Comparison of ENCODE assay signal across 23 mouse cellular contexts in the genomic region with DNA sequence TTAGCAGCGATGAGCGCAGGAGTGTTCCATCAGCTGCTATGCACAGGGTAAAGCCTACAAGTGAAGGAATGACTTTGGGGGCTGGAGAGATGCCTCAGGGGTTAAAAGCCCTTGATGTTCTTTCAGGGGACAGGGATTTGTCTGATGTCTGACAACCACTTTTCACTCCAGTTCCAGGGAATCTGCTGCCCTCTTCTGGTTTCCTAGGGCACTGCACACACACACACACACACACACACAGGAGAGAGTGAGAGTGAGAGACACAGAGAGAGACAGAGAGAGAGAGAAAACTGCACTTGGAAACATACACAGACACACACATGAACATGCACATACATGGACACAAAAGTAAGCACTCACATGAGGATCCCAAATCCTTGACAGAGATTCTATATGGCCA. TPM values are rescaled to one million over a fixed set of nuclear protein-coding genes. Genes with fewer than 3 reads are reported as not detected.
DNase-seq lines count a peak whose midpoint lies in the region; ATAC-seq and TF ChIP-seq lines count a peak whose summit lies in the region.
"Had no signal": no experiment of that assay in that cellular context is flagged by ENCODE, and none has a peak within 500 bp of the region (broad histone marks: within the 10 kb centered on the region; RNA-seq: fewer than 3 reads in every experiment).

No protein-coding gene starts in this region.

- peak; percentile 37 for TF ChIP-seq RAD21 in MEL (IDR thresholded peaks at IDR 0.05; ENCODE audit: low read depth, low read length)

- H3K4me1 ChIP-seq in kidney, adult 2 months (ENCODE audit: control insufficient read depth, insufficient read depth, low read length), result no peaks in the 10 kb centered on the region
- peaks cover 10% of the 10 kb centered on the region for H3K4me1 ChIP-seq in kidney, embryonic 14.5 days (ENCODE audit: control insufficient read depth, insufficient read depth, low read length)
- peaks cover 17% of the 10 kb centered on the region for H3K4me1 ChIP-seq in lung, embryonic 14.5 days (ENCODE audit: insufficient read depth)
- peaks cover 0 to 14% of the 10 kb centered on the region in 2 experiments; a peak in 3 of 4 replicates for H3K4me1 ChIP-seq in MEL (ENCODE audit: control insufficient read depth in 1 of 2, insufficient read depth in 2 of 2, low read length in 2 of 2)

- no peak overlapping the region for H3K27ac ChIP-seq in kidney, adult 2 months (ENCODE audit: insufficient read depth, low read depth, low read length)
- H3K27ac ChIP-seq in kidney, embryonic 14.5 days (ENCODE audit: low read depth, low read length), result no peak overlapping the region
- no peak overlapping the region for H3K27ac ChIP-seq in lung, embryonic 14.5 days (ENCODE audit: low read depth)
- H3K27ac ChIP-seq in MEL (ENCODE audit: control insufficient read depth, low read depth, low read length), result no peak overlapping the region
- H3K27ac ChIP-seq: embryonic facial prominence, embryonic 15.5 days; forebrain, embryonic 15.5 days; hindbrain, embryonic 10.5 days; limb, embryonic 12.5 days; neural tube, embryonic 13.5 days had no signal

- no peak overlapping the region for H3K4me2 ChIP-seq in kidney, embryonic 14.5 days (replicated peaks; ENCODE audit: low read depth, low read length)
- no peak overlapping the region for H3K4me2 ChIP-seq in lung, embryonic 14.5 days
- H3K4me2 ChIP-seq: embryonic facial prominence, embryonic 15.5 days; forebrain, embryonic 15.5 days; heart, embryonic 11.5 days; limb, embryonic 12.5 days; neural tube, embryonic 13.5 days had no signal

- 98% methylated on average over 2 of the region's 2 CpGs for WGBS in kidney, adult 2 months
- 90% methylated on average over 2 of the region's 2 CpGs for WGBS in kidney, embryonic 14.5 days
- 100% methylated on average over 2 of the region's 2 CpGs for WGBS in lung, embryonic 14.5 days

- no peak for TF ChIP-seq POLR2A in kidney, adult 2 months (IDR thresholded peaks at IDR 0.05; ENCODE audit: low read depth, low read length)
- TF ChIP-seq POLR2A in MEL (IDR thresholded peaks at IDR 0.05; ENCODE audit: control insufficient read depth in 1 of 2, insufficient read depth in 1 of 2, low read depth in 1 of 2, low read length in 2 of 2, poor library complexity in 1 of 2), result no peak

- TF ChIP-seq EP300 in MEL (IDR thresholded peaks at IDR 0.05; ENCODE audit: low read depth in 1 of 2, low read length in 2 of 2), result no peak

- TF ChIP-seq CTCF in kidney, adult 2 months (conservative IDR thresholded peaks at IDR 0.05; ENCODE audit: insufficient read depth, insufficient read length, low read depth, low read length), result 0 out of 2 replicates have a peak, but pooled peaks have one; percentile 16
- TF ChIP-seq CTCF in lung, embryonic 14.5 days (IDR thresholded peaks at IDR 0.05; ENCODE audit: low read depth), result peak; percentile 35
- peak; percentile 38 to 46 (median 40) for TF ChIP-seq CTCF in MEL (IDR thresholded peaks at IDR 0.05 in 2 of 3, conservative IDR thresholded peaks at IDR 0.05 in 1 of 3; ENCODE audit: control insufficient read depth in 1 of 3, insufficient read depth in 1 of 3, low read depth in 2 of 3, low read length in 3 of 3, poor library complexity in 1 of 3, severe bottlenecking in 1 of 3)

- H3K27me3 ChIP-seq in kidney, adult 2 months (replicated peaks; ENCODE audit: control insufficient read depth, insufficient read depth, low read length), result no peaks in the 10 kb centered on the region
- no peaks in the 10 kb centered on the region for H3K27me3 ChIP-seq in kidney, embryonic 14.5 days (ENCODE audit: control insufficient read depth, insufficient read depth, low read length)
- no peaks in the 10 kb centered on the region for H3K27me3 ChIP-seq in lung, embryonic 14.5 days (ENCODE audit: insufficient read depth, low read length)
- peaks cover 0 to 3% of the 10 kb centered on the region in 2 experiments; a peak in 1 of 4 replicates for H3K27me3 ChIP-seq in MEL (ENCODE audit: control insufficient read depth in 1 of 2, insufficient read depth in 2 of 2, low read length in 2 of 2)
- H3K27me3 ChIP-seq: embryonic facial prominence, embryonic 15.5 days; forebrain, embryonic 15.5 days had no signal

- H3K9me3 ChIP-seq in kidney, embryonic 14.5 days (ENCODE audit: control insufficient read depth, low read length), result no peaks in the 10 kb centered on the region
- no peaks in the 10 kb centered on the region for H3K9me3 ChIP-seq in lung, embryonic 14.5 days (ENCODE audit: low read depth, low read length)
- no peaks in the 10 kb centered on the region for H3K9me3 ChIP-seq in MEL (replicated peaks; ENCODE audit: insufficient read depth, low read length)
- H3K9me3 ChIP-seq: embryonic facial prominence, embryonic 15.5 days; forebrain, embryonic 15.5 days; hindbrain, embryonic 10.5 days; neural tube, embryonic 13.5 days had no signal

- ATAC-seq in kidney, embryonic 14.5 days (ENCODE audit: low FRiP score, low TSS enrichment), result no peak
- ATAC-seq in lung, embryonic 14.5 days (ENCODE audit: insufficient read depth), result no peak
- ATAC-seq: forebrain, embryonic 15.5 days had no signal

- no peak for DNase-seq in kidney, adult 2 months
- DNase-seq in lung, embryonic 14.5 days, result no peak
- DNase-seq in lung, postnatal 4 days, result no peak
- peak; percentile 28 for DNase-seq in MEL (ENCODE audit: low read depth, low spot score)
- DNase-seq in cerebellum, adult 8-10 months, result no peak
- no peak for DNase-seq in adrenal gland, postnatal 25 days
- DNase-seq: cerebellum, adult 18-20 months; cerebellum, postnatal 25 days; gastrocnemius, postnatal 10 days; heart, postnatal 10 days; kidney, adult 18-20 months; kidney, postnatal 25 days; midbrain, embryonic 14.5 days; retina, postnatal 1 day; right cerebral cortex, postnatal 25 days had no signal

- no peaks in the 10 kb centered on the region for H3K36me3 ChIP-seq in kidney, adult 2 months (ENCODE audit: control insufficient read depth, insufficient read depth, low read length)
- no peaks in the 10 kb centered on the region for H3K36me3 ChIP-seq in kidney, embryonic 14.5 days (ENCODE audit: control insufficient read depth, insufficient read depth, low read length)
- H3K36me3 ChIP-seq in lung, embryonic 14.5 days (ENCODE audit: insufficient read depth), result no peaks in the 10 kb centered on the region
- peaks cover 0 to 8% of the 10 kb centered on the region in 2 experiments; a peak in 2 of 4 replicates for H3K36me3 ChIP-seq in MEL (ENCODE audit: control insufficient read depth in 1 of 2, insufficient read depth in 2 of 2, low read length in 2 of 2)
- H3K36me3 ChIP-seq: embryonic facial prominence, embryonic 15.5 days; forebrain, embryonic 15.5 days; hindbrain, embryonic 10.5 days; limb, embryonic 12.5 days; neural tube, embryonic 13.5 days had no signal

- no peak overlapping the region for H3K4me3 ChIP-seq in kidney, adult 2 months (ENCODE audit: insufficient read depth, low read depth, low read length)
- H3K4me3 ChIP-seq in kidney, embryonic 14.5 days (ENCODE audit: low read length), result no peak overlapping the region
- H3K4me3 ChIP-seq in lung, embryonic 14.5 days (ENCODE audit: low read depth, low read length), result no peak overlapping the region
- no peak overlapping the region for H3K4me3 ChIP-seq in MEL (ENCODE audit: control insufficient read depth in 1 of 2, insufficient read depth in 1 of 2, low read depth in 2 of 2, low read length in 2 of 2)
- H3K4me3 ChIP-seq: embryonic facial prominence, embryonic 15.5 days; forebrain, embryonic 15.5 days; hindbrain, embryonic 10.5 days; limb, embryonic 12.5 days; myocyte; neural tube, embryonic 13.5 days had no signal

- H3K79me2 ChIP-seq in MEL (ENCODE audit: control insufficient read depth, insufficient read depth, low read length, poor library complexity), result no peaks in the 10 kb centered on the region

- H3K9ac ChIP-seq in kidney, embryonic 14.5 days (ENCODE audit: low read depth, low read length), result no peak overlapping the region
- no peak overlapping the region for H3K9ac ChIP-seq in lung, embryonic 14.5 days
- no peak overlapping the region for H3K9ac ChIP-seq in MEL (ENCODE audit: control insufficient read depth, low read depth, low read length, poor library complexity, severe bottlenecking)
- H3K9ac ChIP-seq: embryonic facial prominence, embryonic 15.5 days; forebrain, embryonic 15.5 days; limb, embryonic 12.5 days; neural tube, embryonic 13.5 days had no signal

TF ChIP-seq in MEL, 35 proteins besides CTCF, POLR2A, EP300 and RAD21:
- TF ChIP-seq POLR2AphosphoS5 (IDR thresholded peaks at IDR 0.05; ENCODE audit: borderline replicate concordance, low read depth, low read length), result no peak
- 0 out of 2 replicates have a peak, but pooled peaks have one; percentile 15 for TF ChIP-seq ZC3H11A (IDR thresholded peaks at IDR 0.05; ENCODE audit: low read depth, low read length)
- peak; percentile 24; the same call in 1 of the 2 replicates for TF ChIP-seq SMC3 (IDR thresholded peaks at IDR 0.05; ENCODE audit: low read depth, low read length)
TF ChIP-seq in MEL: peak in this region for 2.

RNA-seq across cellular contexts. Expression of a gene that starts 7.1 kb away (rescaled TPM):
- 0.42 and 0.88 TPM in 2 replicates for polyA plus RNA-seq in kidney, adult 2 months (2012; rRNA removed)
- 0.38 and 0.60 TPM in 2 replicates for polyA plus RNA-seq in kidney, embryonic 14.5 days (2014; fragmentation: Nextera tagmentation; extraction: Ambion mirVana)
- 1.4 and 2.1 TPM in 2 replicates for polyA plus RNA-seq in lung, embryonic 14.5 days (2014; fragmentation: Nextera tagmentation; extraction: Ambion mirVana)
- 0.03 and 0.12 TPM in 2 replicates for total RNA-seq in MEL (2012; rRNA removed)
- polyA plus RNA-seq in MEL (2012; ENCODE audit: insufficient read depth in 1 of 2, insufficient read length in 2 of 2, low read depth in 1 of 2, low replicate concordance in 2 of 2, missing spikeins in 1 of 2), result under 1 TPM in 1 of 2 experiments, not detected in 1; 0.10 TPM
- 4.5 and 13.2 TPM in 2 replicates for total RNA-seq in adrenal gland, postnatal 25 days (2021)
